Mouse (Mus musculus) MEL-GATA-1-ER (cell line): Measurements from ENCODE around the gene Adrb1.
A peak's percentile ranks its signal among the peaks of the same experiment; 100 is the strongest.

ENCODE experiments used
- DNase-seq: peaks from one replicate; pipeline ENCODE4 v3.0.0-alpha.2; 2012; ENCODE audit warnings: low read depth; ENCODE audit errors: extremely low read depth

The Adrb1 gene

GRCm38 (mm10) chr19:56703238-56704097 lies 18.5 kb upstream of the Adrb1 start:
- peak; percentile 9 for DNase-seq

- no peak for DNase-seq
Observed at GRCm38 (mm10) chr19:56705026-56705675, 16.8 kb upstream of the Adrb1 start.

GRCm38 (mm10) chr19:56708794-56709193 lies 13.2 kb upstream of the Adrb1 start:
- no peak for DNase-seq

GRCm38 (mm10) chr19:56710131-56710905 lies 11.7 kb upstream of the Adrb1 start:
- no peak for DNase-seq

GRCm38 (mm10) chr19:56713613-56714012 lies 8.4 kb upstream of the Adrb1 start:
- DNase-seq: no peak

- DNase-seq: no peak
Observed at GRCm38 (mm10) chr19:56714661-56715170, 7.3 kb upstream of the Adrb1 start.

GRCm38 (mm10) chr19:56718046-56718445 lies 4.0 kb upstream of the Adrb1 start:
- no peak for DNase-seq

- no peak for DNase-seq
Observed at GRCm38 (mm10) chr19:56720882-56721281, 1.1 kb upstream of the Adrb1 start.

- DNase-seq: no peak
Observed at GRCm38 (mm10) chr19:56722291-56722707, 300 bp downstream of the Adrb1 start.

- no peak for DNase-seq
Observed at GRCm38 (mm10) chr19:56722711-56723330, 822 bp downstream of the Adrb1 start.

- no peak for DNase-seq
Observed at GRCm38 (mm10) chr19:56723331-56724125, 1.5 kb downstream of the Adrb1 start.

- no peak for DNase-seq
Observed at GRCm38 (mm10) chr19:56724126-56724597, 2.2 kb downstream of the Adrb1 start.

GRCm38 (mm10) chr19:56727170-56727877 lies 5.3 kb downstream of the Adrb1 start:
- no peak for DNase-seq

GRCm38 (mm10) chr19:56734033-56734572 lies 12.1 kb downstream of the Adrb1 start:
- no peak for DNase-seq

GRCm38 (mm10) chr19:56735747-56736146 lies 13.7 kb downstream of the Adrb1 start:
- no peak for DNase-seq

GRCm38 (mm10) chr19:56736287-56736686 lies 14.3 kb downstream of the Adrb1 start:
- DNase-seq: no peak

GRCm38 (mm10) chr19:56745061-56745460 lies 23.1 kb downstream of the Adrb1 start:
- DNase-seq: no peak

GRCm38 (mm10) chr19:56745528-56745927 lies 23.5 kb downstream of the Adrb1 start:
- no peak for DNase-seq

GRCm38 (mm10) chr19:56746618-56747017 lies 24.6 kb downstream of the Adrb1 start:
- no peak for DNase-seq
